Mouse (Mus musculus): Measurements from ENCODE around the gene Tcf19. TPM values are rescaled to one million over a fixed set of nuclear protein-coding genes. Genes with fewer than 3 reads are reported as not detected.
"Not testable (repeated sequence)": the region's sequence is repeated elsewhere in the genome, so short reads cannot be mapped to it uniquely, and the experiment has no call there.

Gene Tcf19
- polyA plus RNA-seq, 1 experiment from 2014 or later = 75.9 TPM

GRCm38 (mm10) chr17:35532901-35533300 is 16.3 kb upstream of the Tcf19 start, which contains the start of gene Psors1c2:
Psors1c2 (plus strand) TSS chr17:35533201.
- DNase-seq (ENCODE audit: low spot score) = no peak

- DNase-seq (ENCODE audit: low spot score) = no peak
Observed at GRCm38 (mm10) chr17:35532360-35532759, 15.7 kb upstream of the Tcf19 start.

- DNase-seq (ENCODE audit: low spot score) = peak; percentile 74
Observed at GRCm38 (mm10) chr17:35526644-35527043, 10.0 kb upstream of the Tcf19 start.

GRCm38 (mm10) chr17:35524354-35524753 is 7.7 kb upstream of the Tcf19 start:
- DNase-seq (ENCODE audit: low spot score) = no peak

GRCm38 (mm10) chr17:35517526-35517925 is 902 bp upstream of the Tcf19 start:
- DNase-seq (ENCODE audit: low spot score) = no peak

- peak; percentile 60 for DNase-seq (ENCODE audit: low spot score)
Observed at GRCm38 (mm10) chr17:35515911-35516640, 548 bp downstream of the Tcf19 start.

- no peak for DNase-seq (ENCODE audit: low spot score)
Observed at GRCm38 (mm10) chr17:35514756-35515155, 1.9 kb downstream of the Tcf19 start.

- peak; percentile 67 for DNase-seq (ENCODE audit: low spot score)
Observed at GRCm38 (mm10) chr17:35513886-35514285, 2.7 kb downstream of the Tcf19 start.

- DNase-seq (ENCODE audit: low spot score) = no peak
Observed at GRCm38 (mm10) chr17:35512916-35513626, 3.6 kb downstream of the Tcf19 start.

- DNase-seq (ENCODE audit: low spot score) = peak; percentile 65
Observed at GRCm38 (mm10) chr17:35509284-35509683, 7.3 kb downstream of the Tcf19 start.

- not testable (repeated sequence) for DNase-seq (ENCODE audit: low spot score)
Observed at GRCm38 (mm10) chr17:35508279-35508678, 8.3 kb downstream of the Tcf19 start.

- DNase-seq (ENCODE audit: low spot score) = no peak
Observed at GRCm38 (mm10) chr17:35507556-35508260, 8.9 kb downstream of the Tcf19 start.

GRCm38 (mm10) chr17:35506881-35507280 is 9.7 kb downstream of the Tcf19 start:
- no peak for DNase-seq (ENCODE audit: low spot score)

- DNase-seq (ENCODE audit: low spot score) = no peak
Observed at GRCm38 (mm10) chr17:35505776-35506175, 10.8 kb downstream of the Tcf19 start, which contains the start of gene Pou5f1. Pou5f1 (plus strand) TSS chr17:35506018.

- no peak for DNase-seq (ENCODE audit: low spot score)
Observed at GRCm38 (mm10) chr17:35504628-35505481, 11.8 kb downstream of the Tcf19 start.

GRCm38 (mm10) chr17:35503849-35504248 is 12.8 kb downstream of the Tcf19 start:
- no peak for DNase-seq (ENCODE audit: low spot score)

GRCm38 (mm10) chr17:35502762-35503161 is 13.9 kb downstream of the Tcf19 start:
- DNase-seq (ENCODE audit: low spot score) = no peak

GRCm38 (mm10) chr17:35502226-35502625 is 14.4 kb downstream of the Tcf19 start:
- DNase-seq (ENCODE audit: low spot score) = no peak

GRCm38 (mm10) chr17:35497124-35497523 is 19.5 kb downstream of the Tcf19 start:
- no peak for DNase-seq (ENCODE audit: low spot score)

- DNase-seq (ENCODE audit: low spot score) = no peak
Observed at GRCm38 (mm10) chr17:35490320-35490719, 26.3 kb downstream of the Tcf19 start.

GRCm38 (mm10) chr17:35488041-35488440 is 28.6 kb downstream of the Tcf19 start:
- no peak for DNase-seq (ENCODE audit: low spot score)

Data from thymus, postnatal 0 days (tissue).